In the genomic region with DNA sequence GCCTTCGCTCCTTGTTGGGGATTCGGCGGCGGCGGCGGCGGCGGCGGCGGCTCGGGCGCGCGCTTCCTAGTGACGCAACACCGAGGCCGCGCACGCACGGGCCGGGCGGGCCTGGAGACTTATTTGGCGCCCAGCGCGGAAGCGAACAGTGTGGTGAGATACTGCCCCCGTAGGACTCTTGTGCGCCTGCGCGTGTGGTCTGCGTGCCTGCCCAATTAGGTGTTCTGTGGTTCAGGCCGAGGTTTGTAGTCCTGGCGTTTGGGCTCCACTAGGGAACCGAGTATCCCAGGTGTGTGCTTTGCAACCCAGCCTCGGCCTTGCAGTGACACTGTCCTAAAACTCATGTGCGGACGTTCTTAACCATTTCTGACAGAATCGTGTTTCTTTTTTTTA, we compare ENCODE assay signal across 7 mouse cellular contexts. TPM values are rescaled to one million over a fixed set of nuclear protein-coding genes. Genes with fewer than 3 reads are reported as not detected.
DNase-seq lines count a peak whose midpoint lies in the region; ATAC-seq lines count a peak whose summit lies in the region.
"Not testable (repeated sequence)": the region's sequence is repeated elsewhere in the genome, so short reads cannot be mapped to it uniquely, and the experiment has no call there.

A gene (minus strand): TSS at position 78 of the 393 bp plus-strand sequence.

- H3K27ac ChIP-seq in intestine, embryonic 15.5 days = peak within 1 kb of the TSS; percentile 93
- peak within 1 kb of the TSS; percentile 98 for H3K27ac ChIP-seq in midbrain, embryonic 10.5 days (replicated peaks)

- not testable (repeated sequence) for H3K4me1 ChIP-seq in intestine, embryonic 15.5 days (replicated peaks)
- H3K4me1 ChIP-seq in midbrain, embryonic 10.5 days = peaks cover 22% of the 10 kb centered on the region

- peak within 1 kb of the TSS; percentile 63 for H3K4me2 ChIP-seq in intestine, embryonic 15.5 days (replicated peaks)

- peak; percentile 95 for DNase-seq in adrenal gland, adult 2 months
- DNase-seq in embryo, embryonic 11.5 days (ENCODE audit: low read depth, low spot score) = peak; percentile 94
- DNase-seq in gastrocnemius, postnatal 36 days = peak; percentile 86 to 93
- peak; percentile 92 to 97 for DNase-seq in left cerebral cortex, postnatal 25 days (ENCODE audit: low spot score in 2 of 2)
- DNase-seq in midbrain, embryonic 10.5 days (ENCODE audit: low spot score) = peak; percentile 91
- peak; percentile 91 for DNase-seq in right cerebral cortex, postnatal 4 days

- H3K36me3 ChIP-seq in intestine, embryonic 15.5 days = not testable (repeated sequence)
- peaks cover 33% of the 10 kb centered on the region for H3K36me3 ChIP-seq in midbrain, embryonic 10.5 days

- H3K4me3 ChIP-seq in intestine, embryonic 15.5 days (replicated peaks) = peak within 1 kb of the TSS; percentile 69
- peak within 1 kb of the TSS; percentile 75 for H3K4me3 ChIP-seq in midbrain, embryonic 10.5 days

- H3K9ac ChIP-seq in intestine, embryonic 15.5 days = peak within 1 kb of the TSS; percentile 89

- intact Hi-C loops in gastrocnemius, postnatal 36 days (cut with DNase I) = not testable (repeated sequence)
- intact Hi-C loops in left cerebral cortex, postnatal 25 days (cut with DNase I) = loop anchor here (1.0 to 2.0 kb wide), 2 partner anchors 27 to 101 kb away; a partner anchor contains a TSS

- H3K9me3 ChIP-seq in intestine, embryonic 15.5 days; midbrain, embryonic 10.5 days (replicated peaks): not testable (repeated sequence)

- WGBS in intestine, embryonic 15.5 days = 11% methylated on average over 33 of the region's 38 CpGs
- 4% methylated on average over 38 of the region's 38 CpGs for WGBS in midbrain, embryonic 10.5 days

- ATAC-seq in intestine, embryonic 15.5 days = peak; percentile 99

- H3K27me3 ChIP-seq in intestine, embryonic 15.5 days (replicated peaks); midbrain, embryonic 10.5 days (ENCODE audit: low read depth, poor library complexity, severe bottlenecking): not testable (repeated sequence)

RNA-seq across cellular contexts. Expression of the gene that starts here (rescaled TPM):
- 10 to 100 TPM; 15.4 to 15.5 TPM for total RNA-seq in adrenal gland, adult 2 months (2021)
- 21.8 and 28.4 TPM in 2 replicates for polyA plus RNA-seq in adrenal gland, adult 2 months (2012; rRNA removed)
- 10 to 100 TPM in 1 of 2 experiments, 1 to 10 TPM in 1; 7.3 to 10.6 TPM for total RNA-seq in gastrocnemius, postnatal 36 days (2021)
- polyA plus RNA-seq in intestine, embryonic 15.5 days (2015; fragmentation: Nextera tagmentation; extraction: Ambion mirVana) = 11.3 and 13.2 TPM in 2 replicates
- total RNA-seq in left cerebral cortex, postnatal 25 days (2021) = 10 to 100 TPM; 21.3 to 23.9 TPM
- 18.1 and 21.8 TPM in 2 replicates for polyA plus RNA-seq in midbrain, embryonic 10.5 days (2016; fragmentation: Nextera tagmentation; extraction: Ambion mirVana)

Comparison
In these comparisons a context has a peak if more than half of its experiments do, and no peak if none do; other contexts are left out.
1. Peak in every context shown above with its lines: DNase-seq, ATAC-seq, H3K4me3 ChIP-seq and H3K27ac ChIP-seq.